Mouse (Mus musculus) cerebellum, adult 9-11 months (tissue): ENCODE measurements around the gene Entpd5.
A peak's percentile ranks its signal among the peaks of the same experiment; 100 is the strongest.

ENCODE experiments used
- DNase-seq: peaks from one replicate; pipeline ENCODE4 v3.0.0; 2022

Entpd5 gene

GRCm38 (mm10) chr12:84408819-84409507, at the start of gene Entpd5, which contains the start of gene Bbof1:
TSS of gene Entpd5 (minus strand) at chr12:84409029.
TSS of gene Bbof1 (plus strand) at chr12:84409071.
- DNase-seq: peak; percentile 93

GRCm38 (mm10) chr12:84456911-84457310, 48.1 kb upstream of the Entpd5 start:
- DNase-seq: peak; percentile 14

- DNase-seq: peak; percentile 28
Measured at GRCm38 (mm10) chr12:84451801-84452200, 43.0 kb upstream of the Entpd5 start.

GRCm38 (mm10) chr12:84450718-84451646, 42.2 kb upstream of the Entpd5 start, which contains the start of the genes Aldh6a1 and Lin52:
TSS of gene Aldh6a1 (minus strand) at chr12:84451004.
TSS of gene Lin52 (plus strand) at chr12:84451422.
- peak; percentile 99 for DNase-seq

- no peak for DNase-seq
Measured at GRCm38 (mm10) chr12:84450351-84450717, 41.5 kb upstream of the Entpd5 start.

- DNase-seq: peak; percentile 11
Measured at GRCm38 (mm10) chr12:84449887-84450286, 41.1 kb upstream of the Entpd5 start.

- no peak for DNase-seq
Measured at GRCm38 (mm10) chr12:84448181-84448580, 39.4 kb upstream of the Entpd5 start.

GRCm38 (mm10) chr12:84447386-84447785, 38.6 kb upstream of the Entpd5 start:
- DNase-seq: no peak

GRCm38 (mm10) chr12:84442526-84442925, 33.7 kb upstream of the Entpd5 start:
- DNase-seq: no peak

- DNase-seq: no peak
Measured at GRCm38 (mm10) chr12:84438697-84439096, 29.9 kb upstream of the Entpd5 start.

GRCm38 (mm10) chr12:84429825-84430224, 21.0 kb upstream of the Entpd5 start:
- no peak for DNase-seq

- DNase-seq: no peak
Measured at GRCm38 (mm10) chr12:84423990-84424389, 15.2 kb upstream of the Entpd5 start.

- no peak for DNase-seq
Measured at GRCm38 (mm10) chr12:84417605-84417922, 8.7 kb upstream of the Entpd5 start.

- peak; percentile 85 for DNase-seq
Measured at GRCm38 (mm10) chr12:84416834-84417604, 8.2 kb upstream of the Entpd5 start, which contains the start of gene Rnf113a2. TSS of gene Rnf113a2 (plus strand) at chr12:84417196.

GRCm38 (mm10) chr12:84407874-84408818, 683 bp downstream of the Entpd5 start:
- peak; percentile 50 for DNase-seq

GRCm38 (mm10) chr12:84407259-84407658, 1.6 kb downstream of the Entpd5 start:
- peak; percentile 21 for DNase-seq

GRCm38 (mm10) chr12:84404541-84404940, 4.3 kb downstream of the Entpd5 start:
- DNase-seq: no peak

GRCm38 (mm10) chr12:84402923-84403322, 5.9 kb downstream of the Entpd5 start:
- no peak for DNase-seq

- DNase-seq: no peak
Measured at GRCm38 (mm10) chr12:84400653-84401052, 8.2 kb downstream of the Entpd5 start.

GRCm38 (mm10) chr12:84400068-84400467, 8.8 kb downstream of the Entpd5 start:
- no peak for DNase-seq

- DNase-seq: no peak
Measured at GRCm38 (mm10) chr12:84399663-84400062, 9.2 kb downstream of the Entpd5 start.

GRCm38 (mm10) chr12:84399135-84399534, 9.7 kb downstream of the Entpd5 start:
- DNase-seq: no peak
